Mouse (Mus musculus) left cerebral cortex, adult 18-20 months (tissue): ENCODE data around the gene Ccdc146. TPM values are rescaled to one million over a fixed set of nuclear protein-coding genes. Genes with fewer than 3 reads are reported as not detected.
"Not testable (repeated sequence)": the region's sequence is repeated elsewhere in the genome, so short reads cannot be mapped to it uniquely, and the experiment has no call there.

Experiments
- DNase-seq, 2 experiments: peaks; one replicate each; pipeline ENCODE4 v3.0.0; 2021 to 2022; ENCODE audit warnings: low spot score in 2 of 2, mixed read lengths in 1 of 2
- total RNA-seq, 2 experiments: library from RNA; stranded (reverse); gene quantifications; 2 replicates each; pipeline ENCODE4 v1.2.3; 2021

Ccdc146 gene
- total RNA-seq, 2 experiments from 2014 or later = not detected

DNA sequence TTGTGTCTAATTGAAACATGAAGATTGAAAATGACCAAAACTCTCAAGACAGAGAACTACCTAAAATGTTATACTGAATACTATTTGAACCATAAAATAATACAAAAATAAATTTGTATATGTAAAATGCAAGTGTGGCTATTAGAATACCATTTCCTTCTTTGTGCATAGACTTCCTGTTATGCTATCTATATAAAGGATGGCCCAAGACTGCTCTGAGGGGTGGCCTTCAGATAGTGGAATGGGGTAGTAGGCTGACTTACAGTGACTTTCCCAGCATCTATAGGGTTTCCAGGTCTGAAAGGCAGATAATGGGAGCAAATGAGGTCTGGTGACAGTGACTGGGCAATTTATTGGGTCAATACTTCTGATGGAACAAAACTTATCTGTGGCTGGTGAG, 37.1 kb downstream of the Ccdc146 start:
- no peak for DNase-seq

DNA sequence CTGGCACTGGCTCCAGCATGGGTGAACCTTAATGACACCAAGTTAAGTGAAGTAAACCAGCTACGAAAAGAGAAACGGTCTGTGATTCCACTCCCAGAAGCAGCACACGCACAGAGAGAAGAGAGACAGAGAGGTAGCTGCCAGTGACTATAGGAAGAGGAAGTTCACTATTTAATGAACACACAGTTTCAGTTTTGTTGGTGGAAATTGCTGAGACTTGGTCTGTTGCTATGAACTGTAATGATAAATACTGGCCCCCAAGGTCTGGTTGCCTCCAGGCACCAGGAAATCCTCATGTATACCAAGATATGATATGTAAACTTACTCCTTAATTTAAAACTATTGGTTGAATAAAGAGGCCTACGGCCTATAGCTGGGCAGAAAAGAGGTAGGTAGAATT, 38.0 kb downstream of the Ccdc146 start:
- DNase-seq = no peak

DNA sequence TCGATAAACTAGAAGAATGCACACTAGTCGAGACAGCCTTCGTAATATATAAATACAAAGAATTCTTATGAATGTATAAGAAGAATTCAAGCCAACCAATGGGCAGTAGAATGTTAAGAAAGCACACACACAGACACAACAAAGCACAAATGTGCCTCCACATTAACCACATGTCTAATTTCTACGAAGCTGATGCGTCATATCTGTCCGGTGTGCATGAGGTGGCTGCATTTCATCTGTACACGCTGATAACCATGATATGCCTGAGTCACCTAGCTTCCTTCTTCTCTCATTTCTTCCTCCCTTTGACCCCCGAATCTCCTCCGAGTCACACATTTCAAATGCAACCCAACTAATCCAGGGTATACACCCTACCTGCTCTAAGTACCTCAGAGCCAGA, 39.5 kb downstream of the Ccdc146 start:
- DNase-seq = no peak

DNA sequence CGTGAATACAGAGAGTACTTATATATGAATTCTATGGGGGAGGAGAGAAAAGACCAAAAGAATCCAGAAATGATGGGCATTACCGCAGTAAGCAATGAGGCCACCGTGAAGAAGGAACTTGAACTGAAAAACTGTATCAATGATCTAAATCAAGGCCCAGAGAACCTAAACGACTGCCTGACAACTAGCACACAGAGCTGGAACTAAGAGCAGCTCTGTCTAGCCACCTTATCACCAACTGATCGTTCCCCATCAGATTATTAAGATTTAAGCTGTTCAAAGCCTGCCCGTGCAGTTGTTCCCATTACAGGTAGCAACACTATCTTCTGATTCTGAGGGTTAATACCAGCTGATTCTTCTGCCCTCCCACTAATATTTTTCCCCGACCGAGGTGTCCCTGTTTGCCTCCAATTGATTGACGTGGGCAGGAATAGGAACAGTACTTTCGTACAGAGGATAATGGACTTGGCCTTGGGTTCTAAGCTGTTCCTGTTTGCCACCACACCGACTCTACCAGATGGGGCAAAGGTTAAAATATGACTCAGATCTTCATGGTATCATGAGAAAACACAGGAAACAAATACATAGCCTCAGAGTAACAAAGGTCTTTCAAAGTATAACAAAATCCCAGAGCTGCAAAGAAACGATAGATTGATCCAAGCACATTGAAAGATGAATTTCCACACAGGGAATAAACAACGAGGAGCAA, 40.1 kb downstream of the Ccdc146 start:
- DNase-seq = no peak

DNA sequence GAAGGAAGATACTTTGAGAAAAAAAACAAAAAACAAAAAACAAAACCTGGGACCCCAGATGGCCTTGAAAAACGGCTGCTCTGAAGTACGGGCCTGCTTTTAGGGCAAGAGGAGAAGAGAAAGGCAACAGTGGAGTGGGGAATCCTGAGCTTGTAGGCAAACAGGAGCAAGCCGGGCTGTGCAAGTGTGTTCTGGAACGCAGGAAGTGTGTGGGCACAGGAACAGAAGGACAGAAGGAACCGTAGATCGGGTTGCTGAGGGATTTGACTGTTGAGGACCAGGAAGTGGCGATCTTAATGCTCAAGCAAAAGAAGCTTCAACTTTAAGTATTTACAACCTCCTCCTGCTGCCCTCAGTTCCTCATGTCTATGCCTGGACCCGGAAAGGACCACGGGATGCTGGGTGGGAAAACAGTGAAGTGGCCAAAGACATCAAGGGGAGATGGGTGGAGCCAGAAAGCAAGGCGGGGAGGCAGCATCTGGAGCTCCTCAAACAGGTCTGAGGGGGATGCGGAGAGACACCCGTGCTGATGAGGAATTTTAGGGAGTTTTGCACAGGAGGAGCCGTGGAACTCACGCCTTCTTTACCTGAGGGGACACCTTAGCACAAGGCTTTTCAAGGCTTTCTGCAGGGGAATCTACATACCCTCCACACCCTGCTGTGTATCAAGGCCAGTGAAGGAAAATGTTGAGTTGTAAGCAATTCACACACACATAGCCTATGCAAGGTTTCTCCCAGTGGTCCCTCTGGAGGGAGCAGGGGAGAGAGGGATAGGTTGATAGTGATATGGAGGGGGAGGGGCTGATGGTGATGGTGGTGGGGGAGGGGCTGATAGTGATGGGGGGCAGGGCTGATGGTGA, 40.9 kb downstream of the Ccdc146 start:
- peak in 1 of 2 experiments; percentile 6 for DNase-seq

DNA sequence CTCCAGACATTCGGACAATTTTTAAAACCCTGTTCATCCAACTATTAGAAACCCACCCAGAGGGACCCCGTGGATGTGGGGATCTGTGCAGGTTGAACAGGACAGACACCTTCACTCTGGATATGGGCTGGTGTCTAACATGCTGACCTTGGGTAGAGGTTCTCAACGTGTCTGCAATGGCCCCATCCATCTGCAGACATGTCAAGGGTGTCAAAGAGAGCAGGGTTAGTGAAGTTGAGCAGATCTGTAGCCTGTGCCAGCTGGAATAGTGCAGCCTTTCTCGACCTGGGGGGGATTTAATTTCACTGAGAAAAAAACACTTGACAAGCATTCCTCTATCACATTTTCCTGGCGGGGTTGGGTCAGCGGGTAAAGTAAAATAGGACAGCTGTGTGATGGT, 41.8 kb downstream of the Ccdc146 start:
- DNase-seq = no peak

DNA sequence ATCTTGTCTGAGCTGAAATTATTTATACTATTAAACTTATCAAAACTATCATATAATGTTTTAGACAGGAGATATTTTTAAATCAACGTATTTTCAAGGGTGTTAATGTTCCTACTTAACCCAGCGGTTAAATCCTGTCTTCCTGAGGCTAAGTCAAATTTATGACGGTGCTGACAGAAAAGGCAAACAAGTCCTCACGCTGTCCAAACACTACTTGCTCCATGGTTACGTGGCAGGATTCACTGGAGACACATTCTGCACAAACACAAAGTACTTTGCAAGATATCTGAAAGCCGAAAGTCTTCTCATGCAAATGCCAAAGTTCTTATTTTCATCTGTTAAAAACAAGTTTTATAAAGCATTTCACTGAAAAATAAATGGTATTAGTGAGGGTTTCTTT, 42.5 kb downstream of the Ccdc146 start:
- no peak for DNase-seq

DNA sequence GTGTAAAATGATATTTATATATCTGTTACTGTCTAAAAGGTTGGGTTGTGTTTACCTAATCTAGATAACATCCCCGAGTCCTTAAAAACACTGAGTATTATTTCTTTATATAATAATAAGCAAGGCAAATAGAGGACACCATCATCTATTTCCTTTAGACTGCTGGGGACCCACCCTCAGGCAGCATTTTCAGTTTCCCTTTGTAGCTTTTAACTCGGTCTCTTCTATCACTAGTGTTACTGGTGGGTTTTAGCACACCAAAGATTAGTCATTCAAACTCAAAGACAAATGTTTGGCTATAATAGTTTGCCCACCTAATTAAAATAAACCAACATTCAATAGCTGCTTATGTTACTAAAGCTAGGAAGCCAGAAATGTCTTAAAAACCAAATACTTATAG, 46.1 kb downstream of the Ccdc146 start:
- DNase-seq = no peak

DNA sequence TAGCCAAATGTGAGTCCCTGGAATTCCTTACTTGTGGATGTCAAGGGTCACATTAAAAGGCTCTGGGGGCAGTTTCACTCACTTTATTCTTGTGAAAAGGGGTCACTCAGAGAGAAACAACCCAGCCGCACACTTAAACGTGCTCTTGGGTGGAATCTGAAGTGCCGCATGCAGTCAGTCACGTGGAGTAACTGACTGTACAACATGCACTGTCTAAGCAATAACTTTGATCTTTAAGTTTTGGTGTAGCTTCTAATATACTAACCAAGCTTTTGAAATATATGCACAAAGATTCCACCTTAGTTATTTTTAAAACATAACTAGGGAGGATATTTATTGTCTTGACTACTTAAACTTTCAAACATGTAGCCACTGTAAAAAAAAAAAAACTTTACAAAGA, 47.5 kb downstream of the Ccdc146 start:
- DNase-seq = no peak

DNA sequence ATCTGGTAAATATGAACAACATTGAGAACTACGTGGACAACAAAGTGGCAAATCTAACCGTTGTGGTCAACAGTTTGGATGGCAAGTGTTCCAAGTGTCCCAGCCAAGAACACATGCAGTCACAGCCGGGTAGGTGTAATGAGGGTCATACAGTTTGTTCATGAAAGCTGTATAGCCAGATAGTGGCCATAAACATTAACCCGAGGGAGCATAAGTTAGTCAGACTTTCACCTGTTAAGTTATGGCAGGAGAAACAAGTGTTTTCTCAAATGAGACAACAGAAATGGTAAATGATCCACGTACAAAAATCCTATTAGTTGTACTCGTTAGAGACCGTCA, 51.3 kb downstream of the Ccdc146 start:
- no peak for DNase-seq

DNA sequence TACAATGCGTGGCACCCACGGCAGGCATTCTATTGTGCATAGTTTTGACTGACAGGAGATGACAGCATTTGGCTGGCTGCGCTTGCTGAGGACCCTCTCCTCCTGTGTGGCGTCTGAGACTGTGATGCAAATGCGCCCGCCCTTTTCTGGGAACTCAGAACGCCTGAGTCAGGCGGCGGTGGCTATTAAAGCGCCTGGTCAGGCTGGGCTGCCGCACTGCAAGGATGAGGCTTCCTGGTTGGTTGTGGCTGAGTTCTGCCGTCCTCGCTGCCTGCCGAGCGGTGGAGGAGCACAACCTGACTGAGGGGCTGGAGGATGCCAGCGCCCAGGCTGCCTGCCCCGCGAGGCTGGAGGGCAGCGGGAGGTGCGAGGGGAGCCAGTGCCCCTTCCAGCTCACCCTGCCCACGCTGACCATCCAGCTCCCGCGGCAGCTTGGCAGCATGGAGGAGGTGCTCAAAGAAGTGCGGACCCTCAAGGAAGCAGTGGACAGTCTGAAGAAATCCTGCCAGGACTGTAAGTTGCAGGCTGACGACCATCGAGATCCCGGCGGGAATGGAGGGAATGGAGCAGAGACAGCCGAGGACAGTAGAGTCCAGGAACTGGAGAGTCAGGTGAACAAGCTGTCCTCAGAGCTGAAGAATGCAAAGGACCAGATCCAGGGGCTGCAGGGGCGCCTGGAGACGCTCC, 51.8 kb downstream of the Ccdc146 start, which contains the start of gene Fgl2:
Fgl2 (plus strand) TSS at position 150 of the 687 bp plus-strand sequence.
- DNase-seq = peak; percentile 25

DNA sequence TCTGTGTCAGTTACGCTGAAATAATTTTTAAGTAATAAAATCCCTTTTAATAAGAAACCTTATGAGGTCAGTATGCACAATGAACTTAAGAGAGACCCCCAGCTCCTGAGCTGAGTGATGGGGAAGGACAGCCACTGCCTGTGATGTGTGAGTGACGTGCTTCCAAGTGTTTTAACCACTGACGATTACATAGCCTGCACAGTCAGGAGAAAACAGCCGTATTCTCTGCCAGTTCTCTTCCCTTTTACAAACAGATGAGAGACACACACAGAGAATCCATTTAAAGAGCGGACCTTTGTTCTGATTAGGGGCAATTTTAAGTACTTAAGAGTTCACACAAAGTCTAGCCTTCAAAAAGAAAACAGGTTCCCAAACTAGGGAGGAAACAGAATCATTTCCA, 52.6 kb downstream of the Ccdc146 start:
- DNase-seq = no peak

DNA sequence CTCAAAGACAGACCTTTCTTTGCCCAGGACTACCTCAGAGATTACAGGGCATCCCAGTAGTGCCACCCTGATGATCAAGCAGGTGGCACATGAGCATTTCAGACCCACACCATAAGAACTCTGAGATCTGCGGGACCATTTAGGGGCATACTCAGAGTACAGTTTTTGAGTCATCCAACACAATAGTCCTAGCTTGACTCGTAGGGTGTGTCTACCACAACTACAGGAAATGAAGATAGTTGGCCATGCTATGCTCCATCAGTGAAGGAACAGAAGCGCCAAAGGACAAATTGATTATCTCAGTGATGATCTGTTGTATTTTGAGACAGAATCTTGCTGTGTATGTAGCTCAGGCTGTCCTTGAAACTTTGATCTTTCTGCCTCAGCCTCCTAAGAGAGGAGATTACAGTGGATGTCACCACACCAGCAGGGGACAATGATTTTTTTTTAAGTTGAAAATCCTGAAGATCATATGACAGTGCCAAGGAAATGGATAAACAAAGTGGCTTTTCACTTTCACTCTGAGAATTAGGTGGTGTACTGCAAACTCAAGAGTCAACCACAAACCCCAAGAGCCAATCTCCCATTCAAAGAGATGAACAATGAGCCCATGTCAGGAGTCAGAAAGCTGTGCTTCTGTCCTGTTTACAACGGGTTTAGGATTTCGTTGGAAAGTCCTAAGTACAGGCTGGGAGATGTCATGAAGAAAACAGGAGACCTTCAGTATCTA, 54.1 kb downstream of the Ccdc146 start:
- no peak for DNase-seq

DNA sequence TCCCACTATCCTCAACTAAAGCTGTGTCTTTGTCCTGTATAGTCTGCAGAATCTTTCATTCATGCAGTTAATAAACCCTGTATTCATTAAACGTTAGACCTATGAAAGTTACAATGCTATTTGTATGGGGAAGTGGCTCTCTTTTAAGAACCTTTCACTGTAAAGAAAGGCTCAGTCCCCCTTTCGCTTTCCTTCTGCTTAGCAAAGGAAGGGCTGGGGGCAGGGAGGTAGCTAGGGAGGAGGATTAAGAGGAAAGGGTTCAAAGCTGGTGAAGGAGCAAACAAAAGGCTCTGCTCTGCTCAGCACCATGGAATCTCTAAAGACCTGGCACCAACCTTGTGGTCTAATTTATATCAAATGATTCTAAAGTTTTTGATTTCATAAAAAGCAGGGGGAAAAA, 57.0 kb downstream of the Ccdc146 start:
- no peak for DNase-seq

DNA sequence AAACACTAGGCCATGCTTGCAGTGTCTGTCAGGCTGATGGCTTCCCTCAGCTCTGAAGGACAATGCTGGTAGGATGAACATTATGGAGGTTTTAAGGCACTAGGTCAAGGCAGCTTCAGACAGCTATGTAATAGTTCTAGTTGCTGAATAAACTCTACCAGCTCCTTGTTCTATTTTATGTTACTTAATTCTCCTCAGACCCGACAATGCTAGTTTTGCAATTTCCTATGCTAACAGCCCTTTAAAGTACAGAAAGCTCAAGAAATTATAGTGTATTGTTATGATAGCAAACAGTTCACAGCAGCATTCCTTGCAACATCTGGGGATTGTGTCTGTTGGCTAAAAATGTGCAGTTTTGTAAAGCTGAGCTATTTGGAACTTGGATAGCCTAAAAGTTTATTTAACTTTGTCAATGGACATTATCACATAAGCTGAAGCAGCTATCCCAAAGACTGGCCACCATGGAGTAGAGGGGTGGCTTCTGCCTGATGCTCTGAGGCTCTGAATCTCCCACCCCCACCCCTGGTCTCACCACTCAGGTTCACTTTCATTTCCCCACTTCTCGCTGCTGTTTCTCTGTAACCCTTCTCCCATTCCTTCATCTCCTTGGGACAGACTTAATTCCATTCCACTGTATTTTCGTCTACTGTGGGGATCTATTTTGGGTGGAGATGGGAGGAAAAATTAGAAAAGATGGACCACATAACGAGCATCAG, 58.0 kb downstream of the Ccdc146 start:
- DNase-seq = no peak

DNA sequence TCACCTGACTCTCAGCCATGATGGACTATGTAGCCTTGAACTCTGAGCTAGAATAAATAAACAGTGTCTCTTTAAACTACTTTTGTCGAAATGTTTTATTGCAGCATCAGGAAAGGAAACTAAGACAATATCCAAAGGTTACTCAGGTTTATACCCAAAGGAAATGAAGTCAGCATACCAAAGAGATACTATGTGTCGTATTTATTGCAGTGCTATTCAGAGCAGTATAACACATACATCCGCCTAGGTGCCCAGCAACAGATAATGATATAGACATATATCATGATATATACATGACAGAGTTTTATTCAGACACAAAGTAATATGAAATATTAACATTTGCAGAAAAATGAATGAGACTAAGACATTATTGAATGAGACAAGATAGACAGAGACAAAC, 61.1 kb downstream of the Ccdc146 start:
- DNase-seq = no peak

DNA sequence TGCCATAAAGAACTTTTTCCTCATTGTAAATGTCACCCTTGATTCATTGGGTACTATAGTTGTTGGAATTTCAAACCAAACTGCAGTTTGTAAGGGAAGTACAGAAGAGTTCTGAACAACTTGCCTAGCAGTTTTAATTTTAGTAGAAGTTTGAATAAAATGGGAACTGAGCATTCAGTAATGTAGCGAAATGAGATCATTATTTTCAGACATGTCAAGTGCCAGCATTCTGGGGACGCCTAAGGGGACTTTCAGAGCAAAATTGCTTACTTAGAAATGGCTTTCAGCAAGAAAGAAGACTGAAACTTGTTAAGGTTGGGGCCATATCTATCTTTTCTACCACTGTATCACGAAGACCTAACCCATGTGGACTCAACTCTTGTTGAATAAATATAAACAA, 65.8 kb downstream of the Ccdc146 start:
- no peak for DNase-seq

DNA sequence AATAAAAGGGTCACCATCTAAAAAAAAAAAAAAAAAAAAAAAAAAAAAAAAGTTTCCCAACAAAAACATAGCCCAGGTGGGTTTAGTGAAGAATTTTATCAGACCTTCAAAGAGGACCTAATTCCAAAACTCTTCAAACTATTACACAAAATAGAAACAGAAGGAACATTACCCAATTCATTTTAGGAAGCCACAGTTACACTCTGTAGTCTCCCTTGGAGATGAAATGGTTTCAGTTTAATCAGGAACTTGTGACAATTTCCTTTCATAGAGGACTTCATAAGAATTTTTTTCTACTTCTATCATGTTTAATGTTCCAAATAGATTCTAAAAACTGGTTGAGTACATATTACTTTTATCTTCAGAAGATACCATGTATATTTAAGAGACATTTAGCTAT, 72.8 kb downstream of the Ccdc146 start:
- DNase-seq = no peak

DNA sequence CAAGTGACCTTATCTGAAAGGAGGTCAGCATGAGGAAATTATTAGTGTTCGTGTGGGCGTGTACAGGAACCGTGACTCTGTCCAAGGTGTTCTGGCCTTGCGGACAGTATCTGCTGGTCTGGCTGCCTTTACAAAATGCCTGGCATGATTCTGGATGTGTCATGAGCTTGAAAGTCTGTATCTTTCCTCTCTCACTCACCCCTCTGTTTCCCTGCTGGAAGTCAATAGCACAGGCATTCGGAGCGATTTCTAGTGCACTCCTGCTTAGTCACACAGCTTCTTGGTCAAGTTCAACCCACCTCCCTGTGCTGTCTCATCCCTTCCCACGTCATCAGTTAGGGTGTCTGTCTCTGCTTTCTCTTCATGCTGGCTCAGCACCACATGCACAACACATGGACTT, 76.1 kb downstream of the Ccdc146 start:
- no peak for DNase-seq

DNA sequence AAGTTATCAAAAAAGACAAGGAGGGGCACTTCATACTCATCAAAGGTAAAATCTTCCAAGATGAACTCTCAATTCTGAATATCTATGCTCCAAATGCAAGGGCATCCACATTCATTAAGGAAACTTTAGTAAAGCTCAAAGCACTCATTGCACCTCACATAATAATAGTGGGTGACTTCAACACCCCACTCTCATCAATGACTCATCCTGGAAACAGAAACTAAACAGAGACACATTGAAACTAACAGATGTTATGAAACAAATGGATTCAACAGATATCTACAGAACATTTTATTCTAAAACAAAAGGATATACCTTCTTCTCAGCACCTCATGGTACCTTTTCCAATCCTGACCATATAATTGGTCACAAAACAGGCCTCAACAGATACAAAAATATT, 82.2 kb downstream of the Ccdc146 start:
- not testable (repeated sequence) for DNase-seq

DNA sequence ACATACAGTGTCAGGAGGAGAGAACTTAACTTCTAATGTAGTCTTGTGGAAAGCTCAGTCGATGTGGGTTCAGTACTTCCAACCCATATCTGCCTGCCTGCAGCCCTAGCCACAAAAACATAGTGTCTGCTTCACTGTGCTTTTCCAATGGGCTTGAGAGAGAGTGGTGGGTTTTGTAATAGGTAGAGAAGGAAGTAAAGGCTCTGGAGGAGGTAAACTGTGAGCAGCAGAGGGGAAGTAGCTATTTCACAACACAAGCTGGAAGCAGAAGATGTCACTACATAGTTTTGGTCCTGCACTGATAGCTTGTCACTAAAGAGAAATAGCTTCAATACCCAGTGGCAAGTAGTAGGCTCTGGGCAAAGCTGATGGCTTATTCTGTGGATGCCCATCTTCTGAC, 92.4 kb downstream of the Ccdc146 start:
- no peak for DNase-seq
